Mouse (Mus musculus) stomach, embryonic 16.5 days (tissue): Measurements from ENCODE around the gene Slc26a3. TPM values are rescaled to one million over a fixed set of nuclear protein-coding genes. Genes with fewer than 3 reads are reported as not detected.
A peak's percentile ranks its signal among the peaks of the same experiment; 100 is the strongest.

Source experiments
- ATAC-seq: fragments of 200-750 bp; cut with Nextera tagmentation; 2 replicates; pipeline ENCODE4 v1.8.0; 2017; ENCODE audit warnings: moderate number of reproducible peaks, moderate TSS enrichment; ENCODE audit not compliant: insufficient read depth, low FRiP score
- H3K27ac ChIP-seq: fragments of 300-500 bp; sonication (generic); 2 replicates; pipeline ENCODE4 v1.5.1; 2014; ENCODE audit warnings: low read length
- H3K27me3 ChIP-seq: fragments of 300-500 bp; sonication (generic); 2 replicates; pipeline ENCODE4 v1.6.1; 2014; ENCODE audit warnings: low read length, control low read depth, mixed read lengths; ENCODE audit not compliant: control insufficient read depth, insufficient read depth
- H3K36me3 ChIP-seq: fragments of 300-500 bp; sonication (generic); 2 replicates; pipeline ENCODE4 v1.6.1; 2014; ENCODE audit warnings: low read length; ENCODE audit not compliant: control insufficient read depth, insufficient read depth
- H3K4me1 ChIP-seq: fragments of 300-500 bp; sonication (generic); 2 replicates; pipeline ENCODE4 v1.6.1; 2014; ENCODE audit warnings: low read length, control low read depth, mixed read lengths; ENCODE audit not compliant: control insufficient read depth, insufficient read depth
- H3K4me2 ChIP-seq: fragments of 300-500 bp; sonication (generic); 2 replicates; pipeline ENCODE4 v1.6.1; 2014; ENCODE audit warnings: low read depth, low read length, mixed read lengths
- H3K4me3 ChIP-seq: fragments of 300-500 bp; sonication (generic); replicated peaks from 2 replicates; pipeline ENCODE4 v1.5.1; 2014; ENCODE audit warnings: mild to moderate bottlenecking, low read length
- H3K9ac ChIP-seq: fragments of 300-500 bp; sonication (generic); 2 replicates; pipeline ENCODE4 v1.6.1; 2014; ENCODE audit warnings: low read length
- H3K9me3 ChIP-seq: fragments of 300-500 bp; sonication (generic); replicated peaks from 2 replicates; pipeline ENCODE4 v1.6.1; 2016; ENCODE audit warnings: low read length, control low read depth; ENCODE audit not compliant: control insufficient read depth
- WGBS: fragments of 180-500 bp; shearing (Covaris S2); extraction: QIAGEN DNeasy Blood & Tissue Kit; methylation state at CpG from one replicate; pipeline ENCODE4 v1.1.7; 2014; 5-methylcytosine and 5-hydroxymethylcytosine counted together
- polyA plus RNA-seq: library from polyadenylated mRNA; unstranded; fragments of >200 nt; fragmentation: Nextera tagmentation; extraction: Ambion mirVana; gene quantifications from 2 replicates; pipeline ENCODE4 v1.2.1, GENCODE M21; 2015

The Slc26a3 gene
- 3.7 and 4.9 TPM in 2 replicates for polyA plus RNA-seq

DNA sequence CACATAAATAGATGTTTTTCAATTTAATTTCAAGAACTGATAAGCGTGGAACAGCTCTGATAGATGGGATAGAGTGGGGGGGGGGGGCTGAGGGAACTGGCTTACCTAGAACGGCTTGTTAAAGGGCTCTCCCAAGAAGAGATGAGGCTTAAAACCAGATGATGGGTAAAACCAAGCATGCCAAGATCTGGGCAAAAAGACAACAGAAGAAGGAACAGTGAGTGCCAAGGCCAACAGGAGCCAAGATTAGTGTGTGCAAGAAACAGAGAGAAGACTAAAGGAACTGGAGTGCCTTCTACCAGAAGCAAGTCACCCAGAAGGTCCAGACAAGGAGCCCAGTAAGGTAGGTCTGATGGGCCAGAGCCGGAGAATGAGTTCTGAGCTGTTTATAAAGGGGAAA, at the start of gene Slc26a3:
TSS of gene Slc26a3 (plus strand) at position 301 of the 400 bp plus-strand sequence.
- 75% methylated on average over 3 of the region's 3 CpGs for WGBS
- ATAC-seq: no peak
- Histone ChIP-seq H3K9ac (no peak within 1 kb of the TSS), H3K36me3 (no peaks in the 10 kb centered on the region), H3K27me3 (no peaks in the 10 kb centered on the region), H3K9me3 (no peaks in the 10 kb centered on the region), H3K4me2 (no peak within 1 kb of the TSS), H3K4me3 (no peak within 1 kb of the TSS), H3K4me1 (no peaks in the 10 kb centered on the region), H3K27ac (no peak within 1 kb of the TSS)

DNA sequence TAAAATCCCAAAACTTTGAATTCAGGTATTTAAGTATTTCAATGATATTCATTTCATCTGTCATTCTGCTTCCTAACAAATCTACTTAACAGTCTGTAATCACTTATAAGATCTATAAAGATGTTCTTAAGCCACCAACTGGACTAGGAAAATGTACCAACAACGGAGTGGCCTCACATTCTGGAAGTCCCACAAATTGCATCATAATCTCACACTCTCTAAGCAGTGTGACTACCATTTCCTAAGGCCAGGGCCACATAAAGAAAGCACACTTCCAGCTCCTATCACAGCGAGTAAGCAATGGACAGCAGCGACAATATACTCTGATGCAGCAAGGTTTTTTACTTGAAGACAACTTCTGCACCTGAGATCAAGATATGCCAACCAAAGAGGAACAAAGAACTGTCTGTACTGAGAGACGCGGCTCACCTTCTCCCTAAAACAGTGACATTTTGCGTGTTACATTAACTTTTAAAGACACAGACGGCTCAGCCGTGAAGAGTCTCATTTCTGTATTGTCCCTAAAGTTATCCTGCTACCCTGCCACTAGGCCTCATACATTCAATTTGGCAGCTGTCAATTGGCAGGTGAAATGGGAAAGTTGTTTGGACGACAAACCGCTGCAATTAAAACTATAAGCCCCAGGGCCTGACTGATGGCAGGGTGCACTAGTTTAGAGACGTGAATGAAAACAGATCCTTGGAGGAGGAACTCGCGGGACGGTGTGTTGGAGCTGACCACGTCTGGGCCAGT, 40.3 kb upstream of the Slc26a3 start:
- no peaks in the 10 kb centered on the region for H3K9me3 ChIP-seq
- peak overlapping the region; percentile 94 for H3K9ac ChIP-seq
- peaks cover 8% of the 10 kb centered on the region for H3K4me1 ChIP-seq
- H3K27ac ChIP-seq: no peak overlapping the region; the same call in 1 of the 2 replicates
- 23% methylated on average over 15 of the region's 15 CpGs for WGBS
- no peak for ATAC-seq
- peak overlapping the region; percentile 90 for H3K4me2 ChIP-seq
- H3K4me3 ChIP-seq: peak overlapping the region; percentile 98
- H3K27me3 ChIP-seq: no peaks in the 10 kb centered on the region
- peaks cover 7% of the 10 kb centered on the region; the same call in 1 of the 2 replicates for H3K36me3 ChIP-seq

DNA sequence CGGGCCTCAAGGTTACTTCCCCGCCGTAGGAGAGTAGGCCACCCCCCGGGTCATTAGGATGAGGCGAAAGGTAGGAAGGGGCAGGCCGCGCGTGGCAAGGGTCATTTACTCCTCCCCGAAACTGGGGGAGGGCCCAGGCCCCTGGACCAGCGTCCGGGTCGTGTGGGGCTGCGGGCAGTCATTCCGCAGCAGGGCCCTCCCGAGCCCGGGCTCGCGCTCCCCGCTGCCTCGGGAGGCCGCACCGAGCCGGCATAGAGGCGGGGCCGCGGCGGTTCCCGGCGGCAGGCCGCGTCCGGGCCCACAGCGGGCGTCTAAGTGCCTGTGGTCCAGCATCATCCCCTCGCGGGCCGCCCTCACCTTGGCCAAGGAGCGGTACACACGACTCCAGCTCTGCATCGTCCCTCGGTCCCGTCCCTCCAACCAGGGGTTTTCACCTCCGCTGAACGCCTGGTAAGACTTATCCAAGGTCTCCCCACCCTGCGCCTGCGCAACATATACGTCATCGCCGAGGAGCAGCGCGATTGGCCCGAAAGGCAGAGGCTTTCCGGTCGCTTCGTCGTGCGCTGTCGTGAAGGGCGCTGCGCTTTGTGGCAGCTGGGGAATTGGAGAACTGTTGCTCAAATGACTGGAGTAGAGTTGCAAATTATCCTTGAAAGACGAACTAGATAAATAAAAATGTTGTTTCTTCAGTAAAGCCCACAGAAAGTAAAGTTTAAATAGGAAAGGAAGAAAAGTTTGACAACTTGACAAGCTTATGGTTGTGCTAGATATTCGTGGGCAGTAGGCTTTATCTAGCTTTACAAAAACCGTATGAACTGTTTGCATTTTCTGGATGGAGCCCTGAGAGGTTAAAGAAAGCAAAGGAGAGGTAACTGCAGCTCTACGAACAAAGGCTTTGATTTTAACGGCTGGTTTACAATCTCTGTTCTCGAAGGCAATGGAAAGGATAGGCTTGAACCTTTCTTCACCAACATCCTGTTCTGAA, 39.4 kb upstream of the Slc26a3 start, which contains the start of gene Dld:
TSS of gene Dld (minus strand) at position 510 of the 985 bp plus-strand sequence.
- Histone ChIP-seq H3K4me3 (peak within 1 kb of the TSS; percentile 98), H3K27ac (peak within 1 kb of the TSS; percentile 80), H3K36me3 (peaks cover 7% of the 10 kb centered on the region; the same call in 1 of the 2 replicates), H3K4me2 (peak within 1 kb of the TSS; percentile 90), H3K9me3 (no peaks in the 10 kb centered on the region), H3K27me3 (no peaks in the 10 kb centered on the region), H3K4me1 (peaks cover 8% of the 10 kb centered on the region), H3K9ac (peak within 1 kb of the TSS; percentile 94)
- ATAC-seq: peak; percentile 98
- WGBS: 6% methylated on average over 62 of the region's 66 CpGs

DNA sequence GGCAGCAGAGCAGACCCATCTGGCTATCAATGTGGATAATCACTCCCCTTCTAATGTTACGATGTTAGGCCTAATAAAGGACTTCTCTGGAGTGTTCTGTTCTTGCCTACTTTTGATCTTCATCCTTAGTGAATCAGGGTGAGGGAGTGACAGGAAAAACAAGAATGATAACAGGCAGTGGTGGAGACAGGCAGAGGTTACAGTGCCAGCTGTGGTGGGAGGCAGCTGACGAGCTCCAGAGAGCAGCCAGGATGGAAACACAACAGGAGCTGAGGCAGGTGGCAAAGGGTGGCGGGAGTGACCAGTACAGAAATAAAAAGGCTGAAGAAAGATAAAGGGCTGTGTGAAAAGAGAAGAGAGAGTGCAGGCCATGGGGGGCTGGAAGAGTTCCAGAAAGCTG, 24.2 kb upstream of the Slc26a3 start:
- 56% methylated on average over 3 of the region's 3 CpGs for WGBS

DNA sequence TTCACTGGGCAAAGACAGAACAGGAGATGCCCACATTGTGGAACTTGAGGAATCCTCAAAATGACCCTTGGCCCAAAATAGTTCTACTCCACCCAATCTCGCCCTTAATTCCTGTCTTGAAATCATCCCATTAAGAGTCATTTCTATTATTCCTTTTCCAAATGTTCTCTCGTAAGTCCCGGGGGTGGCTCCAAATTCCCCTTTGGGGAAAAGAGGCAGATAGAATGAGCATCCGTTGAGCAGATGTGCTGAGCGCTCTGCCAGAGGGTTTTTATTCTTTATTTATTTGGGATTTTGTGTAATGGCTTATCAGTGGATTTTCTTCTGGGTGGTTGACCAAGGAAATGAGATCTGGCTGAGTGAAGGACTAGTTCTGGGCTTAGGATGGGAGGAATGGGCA, 22.9 kb upstream of the Slc26a3 start:
- WGBS: 82% methylated on average over 5 of the region's 5 CpGs
- Histone ChIP-seq H3K4me2 (no peak overlapping the region), H3K9me3 (no peaks in the 10 kb centered on the region), H3K27ac (no peak overlapping the region), H3K27me3 (no peaks in the 10 kb centered on the region), H3K9ac (no peak overlapping the region), H3K4me1 (no peaks in the 10 kb centered on the region), H3K36me3 (no peaks in the 10 kb centered on the region), H3K4me3 (no peak overlapping the region)
- ATAC-seq: no peak

More for the DNA sequence above, 24.2 kb upstream of the Slc26a3 start:
- H3K27me3 ChIP-seq: no peaks in the 10 kb centered on the region
- no peak overlapping the region for H3K4me2 ChIP-seq
- H3K9ac ChIP-seq: no peak overlapping the region
- no peaks in the 10 kb centered on the region for H3K4me1 ChIP-seq
- no peak overlapping the region for H3K27ac ChIP-seq
- H3K9me3 ChIP-seq: no peaks in the 10 kb centered on the region
- H3K4me3 ChIP-seq: no peak overlapping the region
- H3K36me3 ChIP-seq: no peaks in the 10 kb centered on the region
- ATAC-seq: no peak

DNA sequence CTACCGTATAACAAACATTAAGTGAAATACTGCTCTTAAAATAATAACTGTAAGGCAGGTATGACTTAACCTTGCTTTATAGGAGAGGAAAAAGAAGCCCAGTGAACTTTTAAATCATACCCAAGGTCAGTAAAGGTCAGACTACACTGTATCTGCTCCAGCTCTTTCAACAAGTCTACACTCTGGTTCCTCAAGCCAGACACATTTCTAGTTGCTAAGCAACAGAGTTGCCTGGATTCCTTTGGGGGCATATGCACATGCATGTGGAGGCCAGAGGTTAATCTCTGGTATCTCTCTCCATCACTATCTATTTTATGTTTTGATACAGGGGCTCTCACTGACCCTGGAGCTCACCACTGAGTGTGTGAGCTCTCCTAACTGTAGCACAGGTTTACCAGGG, 21.6 kb upstream of the Slc26a3 start:
- H3K4me1 ChIP-seq: no peaks in the 10 kb centered on the region
- ATAC-seq: no peak
- no peak overlapping the region for H3K4me2 ChIP-seq
- 79% methylated on average over 1 of the region's 1 CpGs for WGBS
- no peaks in the 10 kb centered on the region for H3K9me3 ChIP-seq
- H3K27me3 ChIP-seq: no peaks in the 10 kb centered on the region
- no peak overlapping the region for H3K9ac ChIP-seq
- no peak overlapping the region for H3K27ac ChIP-seq
- H3K4me3 ChIP-seq: no peak overlapping the region
- H3K36me3 ChIP-seq: no peaks in the 10 kb centered on the region

DNA sequence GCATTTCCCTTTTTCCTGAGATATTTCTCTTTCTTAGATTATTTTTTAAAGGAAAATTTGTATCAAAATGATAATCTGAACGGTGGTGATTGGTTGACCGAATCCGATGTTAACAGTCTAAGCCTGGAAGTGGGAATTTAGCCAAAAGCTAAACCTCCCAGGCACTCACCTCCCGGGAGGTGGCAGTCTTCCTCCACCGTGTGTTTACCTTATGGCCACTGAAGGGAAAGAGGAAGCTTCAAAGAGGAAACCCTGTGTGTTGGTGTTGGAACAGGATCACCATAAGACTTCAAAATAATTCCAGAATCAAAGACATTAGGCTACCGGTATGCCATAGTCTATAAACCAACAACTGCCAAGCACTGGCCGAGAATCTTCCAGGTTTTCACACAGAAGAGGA, 21.0 kb upstream of the Slc26a3 start:
- Histone ChIP-seq H3K27me3 (no peaks in the 10 kb centered on the region), H3K36me3 (no peaks in the 10 kb centered on the region), H3K4me1 (no peaks in the 10 kb centered on the region), H3K4me3 (no peak overlapping the region), H3K4me2 (no peak overlapping the region), H3K9me3 (no peaks in the 10 kb centered on the region), H3K27ac (no peak overlapping the region), H3K9ac (no peak overlapping the region)
- 71% methylated on average over 7 of the region's 7 CpGs for WGBS
- no peak for ATAC-seq

DNA sequence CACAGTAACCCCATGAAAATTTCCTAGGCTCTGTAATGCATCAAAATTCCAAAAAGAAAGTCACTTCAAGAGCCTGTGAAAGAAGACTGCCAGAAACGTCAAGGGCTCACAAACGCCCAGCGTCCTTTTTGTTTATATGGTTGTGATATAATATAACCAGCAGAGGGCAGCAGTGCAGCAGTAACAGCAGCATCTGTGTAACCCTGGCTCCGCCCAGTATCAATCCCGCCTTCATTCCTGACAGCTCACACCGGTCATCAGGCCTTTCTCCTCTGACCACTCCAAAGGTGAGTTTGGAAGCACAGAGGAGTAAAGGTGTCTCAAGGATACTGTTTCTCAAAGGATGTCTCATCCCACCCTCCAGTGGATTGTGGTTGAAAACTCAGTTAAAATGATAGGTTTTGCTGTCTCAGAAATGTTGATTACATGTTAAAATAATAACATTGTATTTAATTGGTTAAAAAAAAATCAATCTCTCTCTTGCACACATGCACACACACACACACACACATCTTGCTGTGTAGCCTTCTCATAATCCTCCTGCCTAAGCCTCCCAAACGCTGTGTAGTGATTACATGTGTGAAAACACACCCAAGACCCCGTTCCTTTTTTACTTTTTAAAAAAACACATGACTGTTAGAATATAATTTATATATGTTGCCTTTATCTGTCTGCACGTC, 15.9 kb upstream of the Slc26a3 start:
- Histone ChIP-seq H3K9ac (no peak overlapping the region), H3K27ac (no peak overlapping the region), H3K27me3 (no peaks in the 10 kb centered on the region), H3K36me3 (no peaks in the 10 kb centered on the region), H3K4me2 (no peak overlapping the region), H3K4me1 (peaks cover 11% of the 10 kb centered on the region; the same call in 1 of the 2 replicates), H3K4me3 (no peak overlapping the region), H3K9me3 (no peaks in the 10 kb centered on the region)
- ATAC-seq: peak; percentile 66
- WGBS: 40% methylated on average over 9 of the region's 9 CpGs
